Mouse (Mus musculus) fat pad, adult 2 months (tissue): ENCODE measurements around the gene Acad8.

Source experiments
- DNase-seq: peaks from one replicate; pipeline ENCODE4 v3.0.0-alpha.2; 2011; ENCODE audit warnings: low read depth, low spot score; ENCODE audit errors: extremely low read depth

The Acad8 gene

GRCm38 (mm10) chr9:26985090-26985613 is 14.2 kb downstream of the Acad8 start:
- no peak for DNase-seq

GRCm38 (mm10) chr9:26978776-26979175 is 20.6 kb downstream of the Acad8 start:
- DNase-seq = no peak

GRCm38 (mm10) chr9:26977754-26978153 is 21.6 kb downstream of the Acad8 start:
- no peak for DNase-seq

GRCm38 (mm10) chr9:26947790-26948189 is 51.6 kb downstream of the Acad8 start:
- DNase-seq = no peak

- peak; percentile 68 for DNase-seq
Measured at GRCm38 (mm10) chr9:26924146-26924545, 75.2 kb downstream of the Acad8 start.
